Mouse (Mus musculus): Measurements from ENCODE around the gene Gid4. TPM values are rescaled to one million over a fixed set of nuclear protein-coding genes. Genes with fewer than 3 reads are reported as not detected.

Gid4 gene
- total and polyA plus RNA-seq, 2 experiments: 11.7 to 18.9 TPM

DNA sequence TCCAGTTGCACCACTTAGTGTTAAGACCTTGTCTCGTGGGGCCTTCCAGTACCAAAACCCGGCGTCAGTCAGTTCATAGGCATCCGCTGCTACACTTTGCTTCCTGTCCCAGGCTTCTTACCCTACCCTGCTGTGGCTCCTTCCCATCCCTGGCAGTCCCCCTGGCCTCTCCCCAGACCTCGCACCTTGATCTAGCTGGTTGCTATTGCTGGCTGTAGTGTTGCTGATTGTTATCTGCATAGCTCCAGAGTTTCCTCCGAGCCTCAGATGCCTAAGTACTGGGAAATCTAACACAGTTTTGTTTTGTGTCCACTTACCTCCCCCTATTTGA, 1.5 kb downstream of the Gid4 start:
- H3K36me3 ChIP-seq (ENCODE audit: control insufficient read depth, insufficient read depth, low read length): no peaks in the 10 kb centered on the region
- peak; percentile 8 for DNase-seq (ENCODE audit: extremely low read depth, low read depth, low spot score)

GRCm38 (mm10) chr11:60422046-60422668, 5.2 kb downstream of the Gid4 start:
- H3K36me3 ChIP-seq (ENCODE audit: control insufficient read depth, insufficient read depth, low read length): peaks cover 11% of the 10 kb centered on the region
- no peak overlapping the region for H3K27ac ChIP-seq (replicated peaks; ENCODE audit: insufficient read depth, low read depth, low read length)
- peaks cover 7% of the 10 kb centered on the region; the same call in 1 of the 2 replicates for H3K79me2 ChIP-seq (ENCODE audit: control insufficient read depth, insufficient read depth, low read length)
- H3K9ac ChIP-seq (ENCODE audit: low read depth, low read length): no peak overlapping the region
- 64% methylated on average over 6 of the region's 6 CpGs for WGBS
- TF ChIP-seq CTCF (IDR thresholded peaks at IDR 0.05; ENCODE audit: low read depth, low read length) (no peak), POLR2A (IDR thresholded peaks at IDR 0.05; ENCODE audit: extremely low read depth, insufficient read depth, low read length) (no peak)
- peaks cover 5% of the 10 kb centered on the region for H3K4me1 ChIP-seq (ENCODE audit: control insufficient read depth, insufficient read depth, low read length)
- H3K4me3 ChIP-seq (ENCODE audit: insufficient read depth, low read depth, low read length): no peak overlapping the region
- DNase-seq (ENCODE audit: extremely low read depth, low read depth, low spot score): peak; percentile 43
- H3K27me3 ChIP-seq (ENCODE audit: control insufficient read depth, insufficient read depth, low read length): no peaks in the 10 kb centered on the region

More for the DNA sequence above, 1.5 kb downstream of the Gid4 start:
- Histone ChIP-seq H3K79me2 (ENCODE audit: control insufficient read depth, insufficient read depth, low read length) (peaks cover 11% of the 10 kb centered on the region; the same call in 1 of the 2 replicates), H3K27me3 (ENCODE audit: control insufficient read depth, insufficient read depth, low read length) (no peaks in the 10 kb centered on the region), H3K9ac (ENCODE audit: low read depth, low read length) (peak overlapping the region; percentile 92), H3K4me3 (ENCODE audit: insufficient read depth, low read depth, low read length) (peak overlapping the region; percentile 78; the same call in 1 of the 2 replicates), H3K27ac (replicated peaks; ENCODE audit: insufficient read depth, low read depth, low read length) (no peak overlapping the region), H3K4me1 (ENCODE audit: control insufficient read depth, insufficient read depth, low read length) (peaks cover 8% of the 10 kb centered on the region)
- TF ChIP-seq CTCF (IDR thresholded peaks at IDR 0.05; ENCODE audit: low read depth, low read length): no peak
- TF ChIP-seq POLR2A (IDR thresholded peaks at IDR 0.05; ENCODE audit: extremely low read depth, insufficient read depth, low read length): no peak
- WGBS: 17% methylated on average over 6 of the region's 6 CpGs

DNA sequence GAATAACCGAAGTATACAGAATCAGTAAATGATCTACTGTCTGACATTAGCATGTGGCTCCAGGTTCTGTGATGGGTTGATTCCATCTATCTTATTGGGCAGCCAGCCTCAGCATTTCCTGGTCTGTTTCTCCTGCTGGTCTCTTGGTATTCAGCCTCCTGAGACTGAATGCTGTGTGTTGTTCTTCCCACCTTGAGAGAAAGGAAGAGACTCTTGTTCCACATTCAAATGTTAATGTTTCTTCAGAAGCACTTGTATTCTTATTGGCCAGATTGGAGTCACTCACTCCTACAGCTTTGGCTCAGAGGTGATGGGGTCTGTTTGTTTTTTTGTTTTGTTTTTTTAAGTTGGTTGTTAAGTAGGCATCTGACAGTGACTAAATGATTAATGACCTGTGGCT, 6.1 kb downstream of the Gid4 start:
- no peak overlapping the region for H3K27ac ChIP-seq (replicated peaks; ENCODE audit: insufficient read depth, low read depth, low read length)
- no peak for DNase-seq (ENCODE audit: extremely low read depth, low read depth, low spot score)

DNA sequence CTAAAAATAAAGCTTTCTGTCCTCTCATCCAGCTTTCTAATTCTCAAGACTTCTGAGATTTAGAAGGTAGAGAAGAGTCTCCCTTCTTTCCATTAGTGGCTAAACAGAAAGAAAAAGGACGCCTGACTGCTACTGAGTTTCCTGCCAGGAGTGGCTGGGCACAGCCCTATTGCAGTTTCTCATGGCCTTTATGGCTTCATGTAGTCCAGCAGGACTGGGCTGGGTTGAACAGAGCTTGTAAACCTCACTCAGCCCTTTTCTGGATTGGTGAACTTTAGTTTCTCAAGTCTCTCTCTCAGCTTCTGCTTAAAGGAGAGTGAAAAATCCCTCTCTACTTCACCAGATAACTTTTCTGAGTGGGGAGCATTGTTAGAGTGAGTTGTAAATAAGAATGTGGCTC, 9.5 kb downstream of the Gid4 start:
- Histone ChIP-seq H3K4me1 (ENCODE audit: control insufficient read depth, insufficient read depth, low read length) (no peaks in the 10 kb centered on the region), H3K27ac (replicated peaks; ENCODE audit: insufficient read depth, low read depth, low read length) (no peak overlapping the region), H3K36me3 (ENCODE audit: control insufficient read depth, insufficient read depth, low read length) (peaks cover 18% of the 10 kb centered on the region), H3K4me3 (ENCODE audit: insufficient read depth, low read depth, low read length) (no peak overlapping the region), H3K9ac (ENCODE audit: low read depth, low read length) (no peak overlapping the region), H3K27me3 (ENCODE audit: control insufficient read depth, insufficient read depth, low read length) (no peaks in the 10 kb centered on the region), H3K79me2 (ENCODE audit: control insufficient read depth, insufficient read depth, low read length) (no peaks in the 10 kb centered on the region; the same call in 1 of the 2 replicates)
- 90% methylated on average over 1 of the region's 1 CpGs for WGBS
- no peak for DNase-seq (ENCODE audit: extremely low read depth, low read depth, low spot score)
- TF ChIP-seq POLR2A (IDR thresholded peaks at IDR 0.05; ENCODE audit: extremely low read depth, insufficient read depth, low read length): no peak
- TF ChIP-seq CTCF (IDR thresholded peaks at IDR 0.05; ENCODE audit: low read depth, low read length): no peak

More for the DNA sequence above, 6.1 kb downstream of the Gid4 start:
- no peak for TF ChIP-seq CTCF (IDR thresholded peaks at IDR 0.05; ENCODE audit: low read depth, low read length)
- no peak for TF ChIP-seq POLR2A (IDR thresholded peaks at IDR 0.05; ENCODE audit: extremely low read depth, insufficient read depth, low read length)
- H3K9ac ChIP-seq (ENCODE audit: low read depth, low read length): no peak overlapping the region
- WGBS: 100% methylated on average over 1 of the region's 1 CpGs
- H3K36me3 ChIP-seq (ENCODE audit: control insufficient read depth, insufficient read depth, low read length): peaks cover 13% of the 10 kb centered on the region
- peaks cover 3% of the 10 kb centered on the region; the same call in 1 of the 2 replicates for H3K79me2 ChIP-seq (ENCODE audit: control insufficient read depth, insufficient read depth, low read length)
- H3K4me1 ChIP-seq (ENCODE audit: control insufficient read depth, insufficient read depth, low read length): peaks cover 5% of the 10 kb centered on the region
- no peaks in the 10 kb centered on the region for H3K27me3 ChIP-seq (ENCODE audit: control insufficient read depth, insufficient read depth, low read length)
- no peak overlapping the region for H3K4me3 ChIP-seq (ENCODE audit: insufficient read depth, low read depth, low read length)

- TF ChIP-seq POLR2A (IDR thresholded peaks at IDR 0.05; ENCODE audit: extremely low read depth, insufficient read depth, low read length): no peak
- TF ChIP-seq CTCF (IDR thresholded peaks at IDR 0.05; ENCODE audit: low read depth, low read length): no peak
- H3K4me3 ChIP-seq (ENCODE audit: insufficient read depth, low read depth, low read length): no peak overlapping the region
- no peaks in the 10 kb centered on the region for H3K27me3 ChIP-seq (ENCODE audit: control insufficient read depth, insufficient read depth, low read length)
- H3K9ac ChIP-seq (ENCODE audit: low read depth, low read length): no peak overlapping the region
- peaks cover 26% of the 10 kb centered on the region for H3K36me3 ChIP-seq (ENCODE audit: control insufficient read depth, insufficient read depth, low read length)
- 55% methylated on average over 3 of the region's 3 CpGs for WGBS
- no peaks in the 10 kb centered on the region for H3K4me1 ChIP-seq (ENCODE audit: control insufficient read depth, insufficient read depth, low read length)
- no peak for DNase-seq (ENCODE audit: extremely low read depth, low read depth, low spot score)
- H3K27ac ChIP-seq (replicated peaks; ENCODE audit: insufficient read depth, low read depth, low read length): no peak overlapping the region
- H3K79me2 ChIP-seq (ENCODE audit: control insufficient read depth, insufficient read depth, low read length): no peaks in the 10 kb centered on the region
These were observed 10.7 kb downstream of the Gid4 start for GRCm38 (mm10) chr11:60427628-60428027.

DNA sequence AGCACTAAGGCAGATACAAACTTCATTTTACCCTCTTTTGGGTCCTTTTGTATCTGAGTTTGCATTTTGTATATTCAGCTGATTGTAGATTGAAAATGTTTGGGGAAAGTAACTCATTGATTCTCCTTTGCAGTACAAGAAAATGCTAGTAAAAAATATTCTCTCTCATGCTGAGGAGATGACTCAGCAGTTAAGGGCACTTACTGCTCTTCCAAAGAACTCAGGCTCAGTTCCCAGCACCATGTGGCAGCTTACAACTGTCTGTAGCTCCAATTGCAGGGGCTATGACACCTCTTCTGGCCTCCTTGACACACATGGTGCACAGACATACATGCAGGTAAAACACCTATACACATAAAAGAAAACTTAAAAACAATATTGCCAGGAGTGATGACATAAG, 16.6 kb downstream of the Gid4 start:
- H3K36me3 ChIP-seq (ENCODE audit: control insufficient read depth, insufficient read depth, low read length): peaks cover 40% of the 10 kb centered on the region
- H3K4me3 ChIP-seq (ENCODE audit: insufficient read depth, low read depth, low read length): no peak overlapping the region
- no peak overlapping the region for H3K27ac ChIP-seq (replicated peaks; ENCODE audit: insufficient read depth, low read depth, low read length)
- TF ChIP-seq POLR2A (IDR thresholded peaks at IDR 0.05; ENCODE audit: extremely low read depth, insufficient read depth, low read length) (no peak), CTCF (IDR thresholded peaks at IDR 0.05; ENCODE audit: low read depth, low read length) (no peak)
- no peak for DNase-seq (ENCODE audit: extremely low read depth, low read depth, low spot score)
- no peak overlapping the region for H3K9ac ChIP-seq (ENCODE audit: low read depth, low read length)
- H3K27me3 ChIP-seq (ENCODE audit: control insufficient read depth, insufficient read depth, low read length): no peaks in the 10 kb centered on the region
- no peaks in the 10 kb centered on the region for H3K4me1 ChIP-seq (ENCODE audit: control insufficient read depth, insufficient read depth, low read length)
- no peaks in the 10 kb centered on the region for H3K79me2 ChIP-seq (ENCODE audit: control insufficient read depth, insufficient read depth, low read length)
